Mouse (Mus musculus) embryonic facial prominence, embryonic 11.5 days (tissue): ENCODE measurements at regions not wholly inside any gene's neighbourhood (a gene's known extent, or its start where the extent isn't known, plus 50 kb on each side); places are given as distances from the start of the nearest gene placed in this dataset.

Source experiments
- ATAC-seq: fragments of 200-750 bp; cut with Nextera tagmentation; replicated peaks from 2 replicates; pipeline ENCODE4 v1.8.0; 2017; ENCODE audit warnings: low read depth; ENCODE audit not compliant: insufficient number of reproducible peaks, low FRiP score, low TSS enrichment
- DNase-seq: peaks from one replicate; pipeline ENCODE4 v3.0.0-alpha.2; 2015; ENCODE audit warnings: low spot score
- H3K27ac ChIP-seq: fragments of 300-500 bp; sonication (generic); replicated peaks from 2 replicates; pipeline ENCODE4 v1.5.1; 2014; ENCODE audit warnings: mild to moderate bottlenecking, low read depth, low read length, control low read depth
- H3K27me3 ChIP-seq: fragments of 300-500 bp; sonication (generic); 2 replicates; pipeline ENCODE4 v1.6.1; 2014; ENCODE audit warnings: mild to moderate bottlenecking, low read length, moderate library complexity, mixed read lengths; ENCODE audit not compliant: control insufficient read depth, insufficient read depth
- H3K36me3 ChIP-seq: fragments of 300-500 bp; sonication (generic); replicated peaks from 2 replicates; pipeline ENCODE4 v1.6.1; 2014; ENCODE audit warnings: low read depth, mild to moderate bottlenecking, low read length, moderate library complexity, mixed read lengths; ENCODE audit not compliant: control insufficient read depth, insufficient read depth
- H3K4me1 ChIP-seq: fragments of 300-500 bp; sonication (generic); 2 replicates; pipeline ENCODE4 v1.6.1; 2014; ENCODE audit warnings: low read length, mixed read lengths; ENCODE audit not compliant: control insufficient read depth, insufficient read depth
- H3K4me2 ChIP-seq: fragments of 300-500 bp; sonication (generic); 2 replicates; pipeline ENCODE4 v1.6.1; 2014; ENCODE audit warnings: low read depth, mild to moderate bottlenecking, control low read depth, low read length, moderate library complexity
- H3K4me3 ChIP-seq: fragments of 300-500 bp; sonication (generic); 2 replicates; pipeline ENCODE4 v1.5.1; 2014; ENCODE audit warnings: low read depth, low read length, control low read depth
- H3K9ac ChIP-seq: fragments of 300-500 bp; sonication (generic); replicated peaks from 2 replicates; pipeline ENCODE4 v1.6.1; 2014; ENCODE audit warnings: mild to moderate bottlenecking, control low read depth, low read length
- H3K9me3 ChIP-seq: fragments of 300-500 bp; sonication (generic); replicated peaks from 2 replicates; pipeline ENCODE4 v1.6.1; 2016; ENCODE audit warnings: mild to moderate bottlenecking, low read length, inconsistent platforms, mixed read lengths; ENCODE audit not compliant: control insufficient read depth
- WGBS: fragments of 180-500 bp; shearing (Covaris S2); extraction: QIAGEN DNeasy Blood & Tissue Kit; methylation state at CpG from one replicate; pipeline ENCODE4 v1.1.7; 2014; 5-methylcytosine and 5-hydroxymethylcytosine counted together

GRCm38 (mm10) chr17:9882639-9883226 is 213.2 kb upstream of the Pabpc6 start:
- ATAC-seq (no peak), DNase-seq (no peak)
- no peak overlapping the region for H3K9ac ChIP-seq
- 67% methylated on average over 9 of the region's 9 CpGs for WGBS
- H3K27ac ChIP-seq, result no peak overlapping the region
- no peak overlapping the region for H3K4me3 ChIP-seq
- no peak overlapping the region for H3K4me2 ChIP-seq
- H3K27me3 ChIP-seq, result no peaks in the 10 kb centered on the region
- H3K4me1 ChIP-seq, result no peaks in the 10 kb centered on the region
- H3K9me3 ChIP-seq, result no peaks in the 10 kb centered on the region
- H3K36me3 ChIP-seq, result no peaks in the 10 kb centered on the region

GRCm38 (mm10) chr17:9879556-9880206 is 210.2 kb upstream of the Pabpc6 start:
- ATAC-seq, result no peak
- 68% methylated on average over 12 of the region's 12 CpGs for WGBS
- no peak overlapping the region for H3K4me3 ChIP-seq
- no peak for DNase-seq
- H3K9me3 ChIP-seq, result no peaks in the 10 kb centered on the region
- H3K4me1 ChIP-seq, result no peaks in the 10 kb centered on the region
- H3K27ac ChIP-seq, result no peak overlapping the region
- no peak overlapping the region for H3K4me2 ChIP-seq
- H3K36me3 ChIP-seq, result no peaks in the 10 kb centered on the region
- no peaks in the 10 kb centered on the region for H3K27me3 ChIP-seq
- no peak overlapping the region for H3K9ac ChIP-seq

- no peak for ATAC-seq
- no peak overlapping the region for H3K27ac ChIP-seq
- H3K9me3 ChIP-seq, result no peaks in the 10 kb centered on the region
- no peak overlapping the region for H3K4me3 ChIP-seq
- H3K36me3 ChIP-seq, result no peaks in the 10 kb centered on the region
- H3K9ac ChIP-seq, result no peak overlapping the region
- no peaks in the 10 kb centered on the region for H3K4me1 ChIP-seq
- no peaks in the 10 kb centered on the region for H3K27me3 ChIP-seq
- WGBS, result 73% methylated on average over 10 of the region's 10 CpGs
- no peak for DNase-seq
- H3K4me2 ChIP-seq, result no peak overlapping the region
These were observed 204.2 kb upstream of the Pabpc6 start for GRCm38 (mm10) chr17:9873695-9874094.

- Histone ChIP-seq H3K4me3 (no peak overlapping the region), H3K27ac (no peak overlapping the region), H3K4me1 (no peaks in the 10 kb centered on the region), H3K36me3 (no peaks in the 10 kb centered on the region), H3K4me2 (no peak overlapping the region), H3K27me3 (no peaks in the 10 kb centered on the region), H3K9ac (no peak overlapping the region), H3K9me3 (no peaks in the 10 kb centered on the region)
- 77% methylated on average over 3 of the region's 3 CpGs for WGBS
- no peak for DNase-seq
- no peak for ATAC-seq
These were observed 200.7 kb upstream of the Pabpc6 start for GRCm38 (mm10) chr17:9870237-9870636.

- no peaks in the 10 kb centered on the region for H3K27me3 ChIP-seq
- ATAC-seq, result no peak
- no peaks in the 10 kb centered on the region for H3K36me3 ChIP-seq
- no peak overlapping the region for H3K4me3 ChIP-seq
- no peaks in the 10 kb centered on the region for H3K4me1 ChIP-seq
- no peaks in the 10 kb centered on the region for H3K9me3 ChIP-seq
- WGBS, result 75% methylated on average over 11 of the region's 11 CpGs
- DNase-seq, result no peak
- no peak overlapping the region for H3K9ac ChIP-seq
- H3K4me2 ChIP-seq, result no peak overlapping the region
- no peak overlapping the region for H3K27ac ChIP-seq
These were observed 199.3 kb upstream of the Pabpc6 start for GRCm38 (mm10) chr17:9868747-9869281.

- DNase-seq (no peak), ATAC-seq (no peak)
- no peaks in the 10 kb centered on the region for H3K27me3 ChIP-seq
- H3K9me3 ChIP-seq, result no peaks in the 10 kb centered on the region
- no peak overlapping the region for H3K27ac ChIP-seq
- H3K36me3 ChIP-seq, result no peaks in the 10 kb centered on the region
- H3K9ac ChIP-seq, result no peak overlapping the region
- no peak overlapping the region for H3K4me3 ChIP-seq
- H3K4me2 ChIP-seq, result no peak overlapping the region
- no peaks in the 10 kb centered on the region for H3K4me1 ChIP-seq
- WGBS, result 78% methylated on average over 10 of the region's 10 CpGs
These were observed 194.7 kb upstream of the Pabpc6 start for GRCm38 (mm10) chr17:9864254-9864653.

GRCm38 (mm10) chr17:9861923-9862854 is 192.7 kb upstream of the Pabpc6 start:
- Histone ChIP-seq H3K27me3 (no peaks in the 10 kb centered on the region), H3K9ac (no peak overlapping the region), H3K4me2 (no peak overlapping the region), H3K36me3 (no peaks in the 10 kb centered on the region), H3K27ac (no peak overlapping the region), H3K4me1 (no peaks in the 10 kb centered on the region), H3K4me3 (no peak overlapping the region), H3K9me3 (no peaks in the 10 kb centered on the region)
- DNase-seq, result no peak
- 74% methylated on average over 15 of the region's 15 CpGs for WGBS
- no peak for ATAC-seq

- 81% methylated on average over 6 of the region's 6 CpGs for WGBS
- ATAC-seq (no peak), DNase-seq (no peak)
- no peaks in the 10 kb centered on the region for H3K9me3 ChIP-seq
- H3K36me3 ChIP-seq, result no peaks in the 10 kb centered on the region
- no peak overlapping the region for H3K9ac ChIP-seq
- no peak overlapping the region for H3K4me2 ChIP-seq
- H3K4me3 ChIP-seq, result no peak overlapping the region
- no peaks in the 10 kb centered on the region for H3K27me3 ChIP-seq
- H3K27ac ChIP-seq, result no peak overlapping the region
- H3K4me1 ChIP-seq, result no peaks in the 10 kb centered on the region
These were observed 191.8 kb upstream of the Pabpc6 start for GRCm38 (mm10) chr17:9861346-9861745.
